Mouse (Mus musculus) thymus, adult 2 months (tissue): Measurements from ENCODE around the gene Aco2.

Source experiments
- CTCF ChIP-seq: fragments of 200-500 bp; IDR thresholded peaks from 2 replicates; pipeline ENCODE4 v1.5.1; 2012; ENCODE audit warnings: mild to moderate bottlenecking, control low read depth, low read length, moderate library complexity, borderline replicate concordance; ENCODE audit not compliant: control insufficient read depth, poor library complexity, insufficient read depth; ENCODE audit errors: extremely low read depth
- POLR2A ChIP-seq: fragments of 200-500 bp; IDR thresholded peaks from 2 replicates; pipeline ENCODE4 v1.6.1; 2012; ENCODE audit warnings: mild to moderate bottlenecking, low read length, control low read depth, moderate library complexity; ENCODE audit not compliant: control insufficient read depth, poor library complexity, insufficient read depth; ENCODE audit errors: extremely low read depth

GRCm38 (mm10) chr15:81850718-81851117 is 21.4 kb upstream of the Aco2 start:
- TF ChIP-seq POLR2A (no peak), CTCF (no peak; the same call in 1 of the 2 replicates)
